Mouse (Mus musculus): Measurements from ENCODE around the gene Oaf. TPM values are rescaled to one million over a fixed set of nuclear protein-coding genes. Genes with fewer than 3 reads are reported as not detected.

Oaf gene
- polyA plus RNA-seq, 1 experiment from 2014 or later, result 96.4 TPM

DNA sequence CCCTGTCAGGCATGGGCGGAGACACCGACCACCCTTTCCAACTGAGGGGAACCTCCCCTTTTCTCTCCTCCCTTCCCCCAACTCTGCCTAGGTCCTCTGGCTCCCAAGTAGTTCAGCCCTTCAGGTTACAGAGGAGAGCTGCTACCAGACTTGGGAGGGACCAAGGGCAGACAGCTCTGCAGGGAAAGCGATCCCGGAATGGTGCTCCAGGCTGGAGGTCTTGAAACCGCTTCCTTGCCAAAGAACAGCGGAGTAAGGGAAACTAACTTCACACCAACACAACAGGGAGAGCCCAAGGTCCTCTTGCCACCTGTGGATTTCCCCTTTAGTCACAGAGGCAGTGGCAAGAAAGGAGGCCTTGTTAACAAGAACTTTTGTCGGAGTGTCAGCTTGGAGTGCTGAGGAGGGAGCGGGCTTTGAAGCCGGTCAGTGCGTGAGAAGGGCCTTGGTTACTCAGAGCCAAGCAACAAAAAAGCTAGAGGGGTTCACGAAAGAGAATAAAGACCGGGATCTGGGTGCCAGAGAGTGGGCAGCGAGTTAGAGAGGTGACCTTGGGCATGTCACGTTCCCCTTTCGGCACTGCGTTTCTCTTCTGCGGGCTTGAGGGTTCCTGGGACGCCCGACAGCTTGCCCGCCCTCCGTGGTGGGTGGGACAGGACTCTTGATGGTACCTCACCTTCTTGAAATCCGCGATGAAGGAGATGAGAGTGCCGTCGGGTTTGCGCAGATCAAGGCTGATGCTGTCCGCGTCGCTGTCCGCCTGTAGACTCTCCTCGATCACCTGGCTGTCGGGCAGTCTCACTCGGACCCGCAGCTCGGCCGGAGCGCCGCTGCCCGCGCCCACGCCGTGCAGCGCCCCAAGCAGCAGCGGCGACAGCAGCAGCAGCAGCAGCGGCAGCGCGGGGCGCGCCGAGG, 823 bp downstream of the Oaf start:
- peak overlapping the region; percentile 82 for H3K4me2 ChIP-seq (ENCODE audit: low read depth, severe bottlenecking)
- WGBS, result under 1% methylated on average over 40 of the region's 51 CpGs
- ATAC-seq (ENCODE audit: insufficient number of reproducible peaks, low FRiP score, low TSS enrichment, low read depth) (0 out of 2 replicates have a peak, but pooled peaks have one; percentile 8), DNase-seq (ENCODE audit: low spot score) (peak; percentile 44)
- peaks cover 35% of the 10 kb centered on the region for H3K4me1 ChIP-seq (ENCODE audit: control insufficient read depth, insufficient read depth, low read length)
- H3K9ac ChIP-seq (ENCODE audit: low read length), result peak overlapping the region; percentile 87
- peak overlapping the region; percentile 95 for H3K4me3 ChIP-seq (ENCODE audit: low read depth, low read length)
- peaks cover 6% of the 10 kb centered on the region; the same call in 1 of the 2 replicates for H3K36me3 ChIP-seq (ENCODE audit: control insufficient read depth, insufficient read depth, low read length)
- no peaks in the 10 kb centered on the region for H3K27me3 ChIP-seq (ENCODE audit: control insufficient read depth, insufficient read depth, low read length)
- H3K27ac ChIP-seq (replicated peaks; ENCODE audit: low read depth, low read length), result peak overlapping the region; percentile 95
- no peaks in the 10 kb centered on the region for H3K9me3 ChIP-seq (ENCODE audit: control insufficient read depth, low read length)

DNA sequence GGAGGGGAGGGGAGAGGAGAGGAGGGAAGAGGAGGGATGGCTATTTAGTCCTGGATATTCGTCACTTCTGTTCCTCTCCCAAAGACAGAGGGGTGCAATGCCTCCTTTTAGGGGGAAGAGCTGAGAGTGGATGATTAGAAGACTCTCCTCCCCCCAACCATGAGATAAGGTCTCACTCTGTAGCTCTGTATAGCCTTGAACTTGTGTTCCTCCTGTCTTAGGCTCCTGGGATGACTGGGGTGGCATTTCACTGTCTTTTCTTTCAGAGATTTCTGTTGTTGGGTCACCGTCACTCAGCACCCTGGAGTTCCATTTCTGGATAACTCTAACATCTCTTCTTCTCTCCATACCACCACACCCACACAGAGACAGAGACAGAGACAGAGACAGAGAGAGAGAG, 1.5 kb downstream of the Oaf start:
- H3K9ac ChIP-seq (ENCODE audit: low read length), result peak overlapping the region; percentile 87
- H3K4me2 ChIP-seq (ENCODE audit: low read depth, severe bottlenecking), result peak overlapping the region; percentile 82
- no peak overlapping the region for H3K27ac ChIP-seq (replicated peaks; ENCODE audit: low read depth, low read length)
- H3K9me3 ChIP-seq (ENCODE audit: control insufficient read depth, low read length), result no peaks in the 10 kb centered on the region
- ATAC-seq (ENCODE audit: insufficient number of reproducible peaks, low FRiP score, low TSS enrichment, low read depth), result no peak
- 31% methylated on average over 2 of the region's 2 CpGs for WGBS
- H3K4me3 ChIP-seq (ENCODE audit: low read depth, low read length), result peak overlapping the region; percentile 95
- H3K27me3 ChIP-seq (ENCODE audit: control insufficient read depth, insufficient read depth, low read length), result no peaks in the 10 kb centered on the region
- no peak for DNase-seq (ENCODE audit: low spot score)
- peaks cover 8% of the 10 kb centered on the region; the same call in 1 of the 2 replicates for H3K36me3 ChIP-seq (ENCODE audit: control insufficient read depth, insufficient read depth, low read length)
- peaks cover 32% of the 10 kb centered on the region for H3K4me1 ChIP-seq (ENCODE audit: control insufficient read depth, insufficient read depth, low read length)

DNA sequence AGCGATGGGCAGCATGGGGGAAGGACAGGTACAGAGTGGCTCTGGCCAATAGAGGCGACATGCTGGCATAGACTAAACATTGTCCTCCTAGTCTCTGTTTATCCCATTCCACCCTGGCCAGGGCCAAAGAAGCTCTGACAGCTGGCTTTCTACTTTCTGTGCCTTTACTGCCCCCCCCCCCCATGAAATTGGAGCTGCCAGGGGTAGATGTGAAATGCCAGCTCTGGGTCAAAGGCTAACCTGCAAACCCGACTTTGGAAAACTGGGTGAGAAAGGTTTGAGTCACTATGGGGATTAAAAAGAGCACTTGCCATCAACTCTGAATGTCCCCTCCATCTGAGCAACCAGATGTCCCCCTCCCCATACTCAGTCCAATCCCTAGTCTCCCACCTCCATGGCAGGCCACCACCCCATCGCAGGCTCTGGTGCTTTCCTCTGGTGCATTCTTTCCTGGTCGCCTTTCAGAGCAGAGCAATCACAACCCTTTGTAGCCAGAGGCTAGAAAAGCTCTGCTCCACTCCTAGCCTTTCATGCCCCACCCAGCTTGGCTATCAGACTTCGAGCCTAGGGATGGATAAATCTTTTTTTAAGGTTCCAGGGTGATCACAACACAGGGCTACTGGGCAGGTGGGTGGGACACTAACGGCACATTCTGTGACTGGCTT, 2.5 kb downstream of the Oaf start:
- DNase-seq (ENCODE audit: low spot score) (no peak), ATAC-seq (ENCODE audit: insufficient number of reproducible peaks, low FRiP score, low TSS enrichment, low read depth) (no peak)
- Histone ChIP-seq H3K36me3 (ENCODE audit: control insufficient read depth, insufficient read depth, low read length) (peaks cover 9% of the 10 kb centered on the region; the same call in 1 of the 2 replicates), H3K9me3 (ENCODE audit: control insufficient read depth, low read length) (no peaks in the 10 kb centered on the region), H3K27me3 (ENCODE audit: control insufficient read depth, insufficient read depth, low read length) (no peaks in the 10 kb centered on the region), H3K27ac (replicated peaks; ENCODE audit: low read depth, low read length) (no peak overlapping the region), H3K4me1 (ENCODE audit: control insufficient read depth, insufficient read depth, low read length) (peaks cover 38% of the 10 kb centered on the region), H3K4me3 (ENCODE audit: low read depth, low read length) (peak overlapping the region; percentile 95), H3K9ac (ENCODE audit: low read length) (no peak overlapping the region; the same call in 1 of the 2 replicates), H3K4me2 (ENCODE audit: low read depth, severe bottlenecking) (peak overlapping the region; percentile 82)
- WGBS, result 36% methylated on average over 7 of the region's 7 CpGs

DNA sequence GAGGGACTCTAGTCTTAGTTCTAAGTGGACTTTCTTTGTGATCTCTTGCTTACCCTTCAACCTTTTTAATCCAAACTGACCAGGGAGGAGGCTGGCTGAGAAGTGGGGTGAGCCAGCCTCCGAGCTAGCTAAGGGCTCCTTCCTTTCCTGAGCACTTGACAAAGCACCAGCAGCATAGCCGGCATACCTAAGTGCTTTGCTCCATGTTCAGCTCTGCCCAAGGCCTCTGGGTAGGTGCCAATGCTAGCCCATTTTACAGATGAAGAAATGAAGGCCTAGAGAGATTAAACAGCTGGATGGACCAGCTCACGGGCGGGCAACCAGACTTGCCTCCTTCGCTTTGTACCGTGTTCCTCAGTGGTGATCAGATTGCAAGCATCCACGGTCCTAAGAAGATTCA, 3.1 kb downstream of the Oaf start:
- Histone ChIP-seq H3K4me3 (ENCODE audit: low read depth, low read length) (no peak overlapping the region), H3K4me1 (ENCODE audit: control insufficient read depth, insufficient read depth, low read length) (peaks cover 44% of the 10 kb centered on the region), H3K4me2 (ENCODE audit: low read depth, severe bottlenecking) (peak overlapping the region; percentile 82), H3K27ac (replicated peaks; ENCODE audit: low read depth, low read length) (no peak overlapping the region), H3K9ac (ENCODE audit: low read length) (no peak overlapping the region), H3K27me3 (ENCODE audit: control insufficient read depth, insufficient read depth, low read length) (no peaks in the 10 kb centered on the region), H3K36me3 (ENCODE audit: control insufficient read depth, insufficient read depth, low read length) (peaks cover 9% of the 10 kb centered on the region; the same call in 1 of the 2 replicates), H3K9me3 (ENCODE audit: control insufficient read depth, low read length) (no peaks in the 10 kb centered on the region)
- WGBS, result 93% methylated on average over 7 of the region's 7 CpGs
- no peak for ATAC-seq (ENCODE audit: insufficient number of reproducible peaks, low FRiP score, low TSS enrichment, low read depth)
- DNase-seq (ENCODE audit: low spot score), result no peak

DNA sequence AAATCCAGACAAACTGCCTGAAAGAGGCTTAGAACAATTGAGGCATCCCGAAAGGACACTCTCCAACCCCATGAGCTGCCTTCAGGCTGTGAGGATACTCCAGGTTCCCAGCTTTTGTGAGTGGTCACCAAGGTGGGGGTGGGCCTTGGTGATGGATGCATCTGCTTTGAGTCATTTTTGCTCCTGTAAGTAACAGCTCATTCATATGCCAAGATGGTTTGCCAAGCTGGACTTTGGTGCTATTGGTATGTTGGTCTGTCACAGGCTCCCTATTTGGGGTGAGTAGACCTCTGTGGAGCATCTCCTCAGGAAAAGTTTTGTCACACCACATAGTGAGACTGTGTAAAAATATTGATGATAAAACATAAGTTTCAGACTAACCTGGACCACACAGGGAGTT, 3.6 kb downstream of the Oaf start:
- 90% methylated on average over 1 of the region's 1 CpGs for WGBS
- H3K9ac ChIP-seq (ENCODE audit: low read length), result no peak overlapping the region
- no peak for DNase-seq (ENCODE audit: low spot score)
- no peak for ATAC-seq (ENCODE audit: insufficient number of reproducible peaks, low FRiP score, low TSS enrichment, low read depth)
- no peak overlapping the region for H3K4me2 ChIP-seq (ENCODE audit: low read depth, severe bottlenecking)
- H3K4me3 ChIP-seq (ENCODE audit: low read depth, low read length), result no peak overlapping the region
- H3K4me1 ChIP-seq (ENCODE audit: control insufficient read depth, insufficient read depth, low read length), result peaks cover 44% of the 10 kb centered on the region
- peaks cover 9% of the 10 kb centered on the region; the same call in 1 of the 2 replicates for H3K36me3 ChIP-seq (ENCODE audit: control insufficient read depth, insufficient read depth, low read length)
- H3K27me3 ChIP-seq (ENCODE audit: control insufficient read depth, insufficient read depth, low read length), result no peaks in the 10 kb centered on the region
- H3K9me3 ChIP-seq (ENCODE audit: control insufficient read depth, low read length), result no peaks in the 10 kb centered on the region
- H3K27ac ChIP-seq (replicated peaks; ENCODE audit: low read depth, low read length), result no peak overlapping the region

DNA sequence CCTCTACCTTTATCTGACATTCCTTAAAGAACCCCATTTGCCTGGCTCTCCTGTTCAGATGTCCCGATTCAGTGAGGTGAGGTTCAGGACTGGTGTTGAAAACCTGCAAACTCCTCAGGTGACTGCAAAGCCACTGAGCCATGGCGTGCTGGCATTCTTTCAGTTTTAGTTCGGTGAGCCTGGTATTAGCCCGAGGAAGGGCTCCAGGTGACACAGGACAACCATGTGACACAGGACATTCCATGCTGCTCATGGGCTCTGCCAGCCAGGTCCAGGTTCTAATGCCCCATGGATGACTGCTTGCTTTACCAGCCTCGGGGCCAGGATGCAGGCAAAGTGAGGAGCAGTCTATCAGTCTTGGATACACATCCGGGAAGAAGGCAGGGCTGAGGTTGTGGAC, 4.4 kb downstream of the Oaf start:
- H3K27me3 ChIP-seq (ENCODE audit: control insufficient read depth, insufficient read depth, low read length), result no peaks in the 10 kb centered on the region
- H3K4me1 ChIP-seq (ENCODE audit: control insufficient read depth, insufficient read depth, low read length), result peaks cover 44% of the 10 kb centered on the region
- H3K27ac ChIP-seq (replicated peaks; ENCODE audit: low read depth, low read length), result no peak overlapping the region
- H3K36me3 ChIP-seq (ENCODE audit: control insufficient read depth, insufficient read depth, low read length), result peaks cover 11% of the 10 kb centered on the region; the same call in 1 of the 2 replicates
- DNase-seq (ENCODE audit: low spot score) (no peak), ATAC-seq (ENCODE audit: insufficient number of reproducible peaks, low FRiP score, low TSS enrichment, low read depth) (no peak)
- peak overlapping the region; percentile 27; the same call in 1 of the 2 replicates for H3K9ac ChIP-seq (ENCODE audit: low read length)
- no peak overlapping the region for H3K4me3 ChIP-seq (ENCODE audit: low read depth, low read length)
- no peak overlapping the region for H3K4me2 ChIP-seq (ENCODE audit: low read depth, severe bottlenecking)
- H3K9me3 ChIP-seq (ENCODE audit: control insufficient read depth, low read length), result no peaks in the 10 kb centered on the region
- 89% methylated on average over 6 of the region's 6 CpGs for whole genome bisulfite sequencing

DNA sequence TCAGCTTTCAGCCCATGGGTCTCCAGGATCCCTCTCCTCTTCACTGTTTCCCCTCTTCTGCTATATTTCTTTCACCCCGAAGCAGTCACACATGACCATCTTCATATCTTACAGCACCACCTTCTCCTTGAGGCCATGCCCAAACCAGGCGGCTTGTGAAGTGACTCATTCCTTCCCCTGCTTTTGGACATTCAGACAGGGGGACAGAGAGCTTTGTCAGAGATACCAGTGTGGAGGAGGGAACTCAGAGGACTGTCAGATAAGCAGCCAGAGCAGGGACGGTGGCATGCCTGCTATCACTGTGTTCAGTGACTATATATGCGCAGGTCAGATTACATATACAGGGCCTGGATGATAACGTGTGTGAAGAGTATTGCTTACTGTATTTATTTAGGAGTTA, 5.2 kb downstream of the Oaf start:
- peaks cover 11% of the 10 kb centered on the region; the same call in 1 of the 2 replicates for H3K36me3 ChIP-seq (ENCODE audit: control insufficient read depth, insufficient read depth, low read length)
- WGBS, result 85% methylated on average over 5 of the region's 5 CpGs

DNA sequence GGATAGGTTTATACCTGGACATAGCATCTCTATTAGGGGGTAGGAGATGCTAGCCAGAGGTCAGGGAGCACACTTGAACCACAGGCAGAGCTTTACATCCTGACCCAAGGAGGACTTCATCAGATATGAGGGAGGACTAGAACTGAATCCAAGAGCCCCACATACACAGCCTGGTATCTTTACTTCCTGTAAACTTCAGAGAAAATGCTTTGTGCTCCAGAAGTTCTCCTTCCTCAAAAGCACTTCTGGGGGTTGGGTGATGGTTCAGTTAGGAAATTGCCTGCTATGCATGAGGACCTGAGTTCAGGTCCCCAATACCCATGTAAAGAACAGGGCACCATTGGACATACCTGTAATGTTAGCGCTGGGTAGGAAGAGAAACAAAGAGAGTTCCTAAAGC, 6.2 kb downstream of the Oaf start:
- 100% methylated on average over 1 of the region's 1 CpGs for WGBS
- H3K27ac ChIP-seq (replicated peaks; ENCODE audit: low read depth, low read length), result no peak overlapping the region
- DNase-seq (ENCODE audit: low spot score) (no peak), ATAC-seq (ENCODE audit: insufficient number of reproducible peaks, low FRiP score, low TSS enrichment, low read depth) (no peak)
- H3K4me2 ChIP-seq (ENCODE audit: low read depth, severe bottlenecking), result no peak overlapping the region
- H3K27me3 ChIP-seq (ENCODE audit: control insufficient read depth, insufficient read depth, low read length), result no peaks in the 10 kb centered on the region
- no peak overlapping the region for H3K4me3 ChIP-seq (ENCODE audit: low read depth, low read length)
- no peak overlapping the region for H3K9ac ChIP-seq (ENCODE audit: low read length)
- H3K9me3 ChIP-seq (ENCODE audit: control insufficient read depth, low read length), result no peaks in the 10 kb centered on the region
- H3K36me3 ChIP-seq (ENCODE audit: control insufficient read depth, insufficient read depth, low read length), result peaks cover 15% of the 10 kb centered on the region; the same call in 1 of the 2 replicates
- H3K4me1 ChIP-seq (ENCODE audit: control insufficient read depth, insufficient read depth, low read length), result peaks cover 40% of the 10 kb centered on the region

More for the DNA sequence above, 5.2 kb downstream of the Oaf start:
- H3K27me3 ChIP-seq (ENCODE audit: control insufficient read depth, insufficient read depth, low read length), result no peaks in the 10 kb centered on the region
- no peak overlapping the region for H3K4me3 ChIP-seq (ENCODE audit: low read depth, low read length)
- no peak for ATAC-seq (ENCODE audit: insufficient number of reproducible peaks, low FRiP score, low TSS enrichment, low read depth)
- H3K27ac ChIP-seq (replicated peaks; ENCODE audit: low read depth, low read length), result no peak overlapping the region
- peaks cover 40% of the 10 kb centered on the region for H3K4me1 ChIP-seq (ENCODE audit: control insufficient read depth, insufficient read depth, low read length)
- H3K4me2 ChIP-seq (ENCODE audit: low read depth, severe bottlenecking), result no peak overlapping the region
- no peaks in the 10 kb centered on the region for H3K9me3 ChIP-seq (ENCODE audit: control insufficient read depth, low read length)
- no peak overlapping the region for H3K9ac ChIP-seq (ENCODE audit: low read length)
- DNase-seq (ENCODE audit: low spot score), result no peak

All from limb, embryonic 11.5 days (tissue).